Mouse (Mus musculus) olfactory bulb, adult 2 months (tissue): ENCODE data around the gene Smok3b. TPM values are rescaled to one million over a fixed set of nuclear protein-coding genes. Genes with fewer than 3 reads are reported as not detected.
A peak's percentile ranks its signal among the peaks of the same experiment; 100 is the strongest.

ENCODE experiments used
- H3K27ac ChIP-seq: fragments of 200-500 bp; 2 replicates; pipeline ENCODE4 v1.5.1; 2012; ENCODE audit warnings: low read depth, low read length; ENCODE audit not compliant: insufficient read depth
- H3K4me1 ChIP-seq: fragments of 200-500 bp; 2 replicates; pipeline ENCODE4 v1.6.1; 2012; ENCODE audit warnings: low read length; ENCODE audit not compliant: control insufficient read depth, insufficient read depth
- H3K4me3 ChIP-seq: fragments of 200-500 bp; 2 replicates; pipeline ENCODE4 v1.5.1; 2012; ENCODE audit warnings: mild to moderate bottlenecking, low read depth, low read length, moderate library complexity; ENCODE audit not compliant: insufficient read depth
- CTCF ChIP-seq: fragments of 200-500 bp; IDR thresholded peaks from 2 replicates; pipeline ENCODE4 v1.5.1; 2012; ENCODE audit warnings: low read depth, mild to moderate bottlenecking, low read length, moderate library complexity; ENCODE audit not compliant: insufficient read depth
- POLR2A ChIP-seq: fragments of 200-500 bp; IDR thresholded peaks from 2 replicates; pipeline ENCODE4 v1.6.1; 2012; ENCODE audit warnings: mild to moderate bottlenecking, low read depth, low read length, moderate library complexity; ENCODE audit not compliant: insufficient read depth
- WGBS: fragments of 180-500 bp; shearing (Covaris S2); methylation state at CpG from one replicate; pipeline ENCODE4 v1.1.7; 2018; 5-methylcytosine and 5-hydroxymethylcytosine counted together
- polyA plus RNA-seq: library from polyadenylated mRNA; stranded (reverse); fragments of >200 nt; gene quantifications from 2 replicates; pipeline ENCODE4 v1.2.4, GENCODE M21; 2012; ENCODE audit warnings: low replicate concordance; ENCODE audit not compliant: missing spikeins, insufficient read depth, insufficient read length

Smok3b gene
- polyA plus RNA-seq, 1 experiment: not detected

DNA sequence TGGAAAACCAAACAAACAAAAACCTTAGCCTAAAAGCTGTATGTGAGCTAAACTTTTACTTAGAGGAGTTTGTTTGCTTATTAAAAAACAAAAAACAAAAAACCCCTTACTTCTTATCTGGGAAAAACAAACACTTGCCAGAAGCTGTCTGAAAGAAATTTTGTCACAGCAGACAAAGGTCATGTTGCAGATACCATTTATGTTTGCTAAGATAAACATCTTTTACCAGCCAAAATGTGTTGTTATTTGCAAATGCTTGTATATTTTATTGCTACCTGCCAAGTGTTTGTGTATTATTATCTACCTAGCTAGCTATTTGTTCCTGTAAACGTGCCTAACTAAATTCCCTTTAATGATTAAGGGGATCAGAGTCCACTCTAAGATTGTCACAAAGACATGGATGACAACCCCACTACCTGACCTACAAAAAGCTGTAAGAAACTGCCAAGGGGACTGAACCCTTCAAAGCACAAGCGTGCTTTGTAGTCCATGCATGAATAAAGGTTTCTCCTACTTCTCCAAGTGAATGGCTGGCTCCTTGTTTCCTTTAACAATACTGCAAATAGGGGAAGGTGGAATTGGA is 62.2 kb downstream of the Smok3b start:
- 61% methylated on average over 2 of the region's 2 CpGs for WGBS
- no peak overlapping the region for H3K27ac ChIP-seq
- no peak for TF ChIP-seq POLR2A
- no peak for TF ChIP-seq CTCF
- H3K4me1 ChIP-seq: no peaks in the 10 kb centered on the region
- no peak overlapping the region for H3K4me3 ChIP-seq

DNA sequence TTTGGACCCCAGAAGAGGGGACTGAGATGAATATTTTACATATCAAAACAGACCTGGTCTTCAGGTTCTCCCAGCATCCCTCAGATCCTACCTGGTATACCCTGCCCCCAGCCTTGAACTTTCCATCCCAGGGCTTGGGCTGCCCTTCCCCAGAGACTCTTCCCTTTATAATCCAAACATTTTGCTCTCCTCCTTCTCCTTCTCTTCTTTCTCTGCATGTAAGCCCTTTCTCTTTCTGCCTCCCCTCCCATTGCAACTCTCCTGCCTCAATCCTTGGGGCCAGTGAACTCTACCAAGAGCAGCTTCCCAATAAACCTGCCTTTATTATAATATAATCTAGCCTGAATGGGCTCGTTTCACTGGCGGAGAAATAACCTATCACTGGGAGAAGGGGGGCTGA is 62.7 kb downstream of the Smok3b start:
- 91% methylated on average over 2 of the region's 2 CpGs for WGBS
- Histone ChIP-seq H3K4me3 (no peak overlapping the region), H3K27ac (no peak overlapping the region), H3K4me1 (no peaks in the 10 kb centered on the region)
- TF ChIP-seq CTCF (no peak), POLR2A (no peak)

DNA sequence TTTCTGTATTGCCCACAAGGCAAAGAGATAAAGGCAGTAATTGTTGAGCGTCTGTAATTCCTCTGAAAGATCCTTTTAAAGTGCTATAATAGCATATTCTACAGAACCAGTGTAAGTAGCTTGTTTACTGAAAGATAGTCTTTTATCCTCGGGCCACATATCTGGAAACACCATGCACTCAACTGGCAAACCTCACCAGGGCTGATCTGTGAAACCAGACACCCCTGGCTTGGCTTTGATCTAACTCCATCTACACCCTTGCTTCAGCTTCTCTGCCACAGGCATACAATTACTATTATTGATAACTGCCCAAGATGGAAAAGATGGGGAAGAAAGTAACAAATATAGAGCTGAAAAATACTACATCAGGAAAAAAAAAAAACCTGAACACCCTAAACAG is 63.3 kb downstream of the Smok3b start:
- no peaks in the 10 kb centered on the region for H3K4me1 ChIP-seq
- TF ChIP-seq CTCF (no peak), POLR2A (no peak)
- 64% methylated on average over 2 of the region's 2 CpGs for WGBS
- H3K27ac ChIP-seq: no peak overlapping the region
- H3K4me3 ChIP-seq: 0 out of 2 replicates have a peak overlapping the region, but pooled peaks have one; percentile 99

DNA sequence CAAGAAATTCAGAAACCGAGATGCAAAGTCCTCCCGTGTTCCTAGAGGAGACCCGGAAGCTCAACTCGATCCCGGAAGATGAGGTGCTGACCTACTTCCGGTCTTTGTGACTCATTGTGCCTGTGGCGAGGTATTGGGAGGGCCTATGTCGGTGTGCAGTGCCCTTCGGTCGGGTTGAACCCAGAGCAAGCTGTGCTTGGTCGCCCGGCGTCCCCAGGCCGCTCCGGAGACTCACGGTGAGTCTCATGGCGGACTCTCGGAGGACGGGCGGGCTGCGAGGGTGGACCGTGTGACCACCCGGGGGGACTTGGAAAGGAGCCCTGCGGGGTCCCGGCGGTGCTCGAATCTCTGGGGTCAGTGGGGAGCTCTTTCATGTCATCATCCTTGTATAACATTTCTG is 63.8 kb downstream of the Smok3b start, which contains the start of gene Zkscan1:
Gene Zkscan1 (plus strand): TSS at position 89 of the 400 bp plus-strand sequence.
- TF ChIP-seq POLR2A (peak; percentile 48; the same call in 1 of the 2 replicates), CTCF (no peak)
- WGBS: under 1% methylated on average over 27 of the region's 27 CpGs
- Histone ChIP-seq H3K4me1 (no peaks in the 10 kb centered on the region), H3K4me3 (peak within 1 kb of the TSS; percentile 99), H3K27ac (peak within 1 kb of the TSS; percentile 92)

DNA sequence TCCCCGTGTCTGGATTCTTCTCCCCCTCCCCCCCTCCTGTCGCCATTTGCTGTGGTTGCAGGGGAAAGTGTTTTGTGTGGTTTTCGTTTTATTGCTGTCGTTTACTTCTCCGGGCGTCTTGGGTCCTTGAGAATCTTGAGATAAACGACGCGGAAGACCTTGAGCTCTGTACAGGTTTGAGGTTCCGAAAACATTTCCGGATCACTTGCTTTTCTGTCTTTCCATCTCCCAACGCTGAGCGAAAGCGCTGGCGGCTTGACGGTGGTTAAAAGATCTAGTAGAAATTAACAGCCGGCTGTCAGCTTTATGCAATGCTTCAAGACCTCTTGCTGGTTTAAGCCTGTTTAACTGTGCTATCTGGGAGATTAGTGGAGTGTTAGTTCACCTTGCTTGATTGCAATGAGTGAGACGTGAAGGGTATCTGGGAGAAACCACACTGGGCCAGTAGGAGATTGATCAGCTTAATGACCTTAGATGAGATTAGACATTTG is 64.2 kb downstream of the Smok3b start:
- TF ChIP-seq CTCF (no peak), POLR2A (no peak)
- WGBS: under 1% methylated on average over 18 of the region's 18 CpGs
- Histone ChIP-seq H3K4me3 (peak overlapping the region; percentile 99), H3K27ac (peak overlapping the region; percentile 92), H3K4me1 (no peaks in the 10 kb centered on the region)

DNA sequence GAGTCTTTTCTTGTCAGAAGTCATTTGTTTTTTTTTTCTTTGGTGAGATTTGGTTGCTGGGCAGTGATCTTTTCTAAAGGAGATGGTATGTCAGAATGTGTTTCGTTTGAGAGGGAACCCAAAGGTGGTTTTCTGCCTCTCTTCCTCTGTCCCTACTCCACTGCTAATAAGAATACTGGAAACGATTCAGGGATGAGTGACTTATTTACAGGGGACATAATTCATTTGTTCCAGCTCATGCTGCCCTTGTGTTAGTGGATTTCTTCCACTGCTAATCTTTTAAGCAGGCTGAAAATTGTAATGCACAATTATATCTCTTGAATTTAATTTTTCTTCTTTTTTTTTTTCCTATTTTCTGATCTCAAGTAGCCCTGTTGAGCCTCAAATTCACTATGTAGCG is 65.6 kb downstream of the Smok3b start:
- H3K4me3 ChIP-seq: no peak overlapping the region
- no peaks in the 10 kb centered on the region for H3K4me1 ChIP-seq
- WGBS: 62% methylated on average over 3 of the region's 3 CpGs

DNA sequence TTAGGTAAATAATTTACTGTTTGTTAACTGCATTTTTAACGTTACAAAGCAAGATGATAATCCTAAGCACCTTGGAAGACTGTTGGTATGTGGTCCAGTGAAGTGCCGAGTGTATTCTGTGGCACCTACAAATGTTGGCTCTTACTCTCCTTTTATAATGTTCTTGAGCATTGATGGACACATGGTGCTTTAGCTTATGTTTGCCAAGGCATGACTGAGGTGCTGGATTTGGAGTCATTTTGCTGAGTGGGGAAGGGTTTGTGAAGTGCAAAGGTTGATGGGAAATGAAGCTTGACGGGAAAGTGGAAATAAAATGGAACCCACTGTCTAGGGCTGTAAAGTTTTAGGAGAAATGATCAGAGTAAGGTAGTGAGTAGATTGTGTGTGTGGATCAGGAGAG is 67.1 kb downstream of the Smok3b start:
- 85% methylated on average over 3 of the region's 3 CpGs for WGBS
- TF ChIP-seq CTCF (no peak), POLR2A (no peak)
- Histone ChIP-seq H3K4me3 (no peak overlapping the region), H3K27ac (no peak overlapping the region), H3K4me1 (no peaks in the 10 kb centered on the region)

More for the DNA sequence above, 65.6 kb downstream of the Smok3b start:
- TF ChIP-seq POLR2A (no peak), CTCF (no peak)
- no peak overlapping the region for H3K27ac ChIP-seq

DNA sequence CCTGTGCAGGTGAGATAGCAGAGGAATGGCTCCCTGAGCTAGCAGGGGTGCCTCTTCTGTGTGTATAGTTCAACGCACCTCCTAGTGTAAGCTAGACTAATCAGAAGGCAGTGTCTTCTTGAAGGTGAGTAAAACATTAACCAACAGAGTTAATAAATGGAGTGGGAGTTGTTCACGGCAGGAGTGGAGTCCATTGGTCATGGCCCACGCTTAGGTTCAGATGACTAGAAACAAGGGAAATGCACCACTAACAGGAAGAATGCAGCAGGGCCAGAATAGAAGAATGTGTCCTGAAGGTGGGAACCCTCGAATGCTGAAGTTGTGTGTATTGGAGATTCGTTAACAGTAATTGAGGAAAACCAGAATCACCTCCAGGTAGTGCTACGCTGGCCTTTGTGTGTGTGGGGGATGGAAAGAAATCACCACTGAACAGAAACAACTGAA is 67.9 kb downstream of the Smok3b start:
- no peak for TF ChIP-seq CTCF
- TF ChIP-seq POLR2A: no peak
- H3K4me1 ChIP-seq: no peaks in the 10 kb centered on the region
- no peak overlapping the region for H3K4me3 ChIP-seq
- WGBS: 79% methylated on average over 6 of the region's 6 CpGs
- no peak overlapping the region for H3K27ac ChIP-seq

DNA sequence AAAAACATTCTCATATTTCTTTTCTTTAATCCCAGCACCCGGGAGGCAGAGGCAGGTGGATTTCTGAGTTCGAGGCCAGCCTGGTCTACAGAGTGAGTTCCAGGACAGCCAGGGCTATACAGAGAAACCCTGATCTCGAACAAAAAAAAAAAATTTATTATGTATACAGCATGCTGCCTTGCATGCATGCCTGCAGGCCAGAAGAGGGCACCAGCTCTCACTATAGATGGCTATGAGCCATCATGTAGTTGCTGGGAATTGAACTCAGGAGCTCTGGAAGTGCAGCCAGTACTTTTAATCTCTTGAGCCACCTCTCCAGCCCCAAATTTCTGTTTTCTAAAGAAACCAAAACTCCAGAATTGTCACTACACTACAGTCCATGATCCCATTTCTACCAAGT is 69.0 kb downstream of the Smok3b start:
- no peak overlapping the region for H3K27ac ChIP-seq
- no peaks in the 10 kb centered on the region for H3K4me1 ChIP-seq
- TF ChIP-seq CTCF (no peak), POLR2A (no peak)
- 69% methylated on average over 3 of the region's 3 CpGs for WGBS
- H3K4me3 ChIP-seq: no peak overlapping the region
